Mouse (Mus musculus) G1E (cell line): ENCODE results near the gene Kctd12. TPM values are rescaled to one million over a fixed set of nuclear protein-coding genes. Genes with fewer than 3 reads are reported as not detected.

Experiments
- ATAC-seq: 2 replicates; pipeline ENCODE4 v1.8.0; 2016; ENCODE audit warnings: mild to moderate bottlenecking; ENCODE audit not compliant: insufficient number of reproducible peaks, poor library complexity, low FRiP score, severe bottlenecking; ENCODE audit errors: extremely low read depth
- DNase-seq: peaks from one replicate; pipeline ENCODE4 v3.0.0; 2012; ENCODE audit warnings: low spot score
- H3K27me3 ChIP-seq: 2 replicates; pipeline ENCODE4 v1.6.1; 2012; ENCODE audit warnings: mild to moderate bottlenecking, low read length, inconsistent platforms; ENCODE audit not compliant: insufficient read depth
- H3K36me3 ChIP-seq: replicated peaks from 2 replicates; pipeline ENCODE3; 2012; ENCODE audit warnings: mild to moderate bottlenecking, inconsistent platforms
- H3K4me1 ChIP-seq: 2 replicates; pipeline ENCODE4 v1.6.1; 2012; ENCODE audit warnings: low read depth, low read length, inconsistent platforms, mixed read lengths; ENCODE audit not compliant: insufficient read depth
- H3K4me3 ChIP-seq: 2 replicates; pipeline ENCODE4 v1.5.1; 2012; ENCODE audit warnings: low read depth, mild to moderate bottlenecking, inconsistent platforms, low read length, moderate library complexity, mixed read lengths
- H3K9me3 ChIP-seq: replicated peaks from 2 replicates; pipeline ENCODE4 v1.6.1; 2012; ENCODE audit warnings: inconsistent platforms
- CTCF ChIP-seq: IDR thresholded peaks from 2 replicates; pipeline ENCODE4 v1.5.1; 2012; ENCODE audit warnings: low read depth, low read length, inconsistent platforms, mixed read lengths
- GATA1 ChIP-seq: IDR thresholded peaks from 2 replicates; pipeline ENCODE4 v1.6.1; 2012; ENCODE audit warnings: borderline replicate concordance, low read length, inconsistent platforms, mixed read lengths
- GATA2 ChIP-seq: IDR thresholded peaks from 2 replicates; pipeline ENCODE4 v1.6.1; 2012; ENCODE audit warnings: low read depth, low read length, inconsistent platforms, borderline replicate concordance
- POLR2AphosphoS5 ChIP-seq: IDR thresholded peaks from 2 replicates; pipeline ENCODE4 v1.6.1; 2012; ENCODE audit warnings: low read depth, low read length, inconsistent platforms; ENCODE audit not compliant: insufficient replicate concordance
- TAL1 ChIP-seq: conservative IDR thresholded peaks from 2 replicates; pipeline ENCODE4 v1.6.1; 2012; ENCODE audit warnings: low read depth, low read length, inconsistent platforms, mixed read lengths
- polyA plus RNA-seq: library from polyadenylated mRNA; stranded (reverse); fragments of >175 nt; gene quantifications from 2 replicates; pipeline ENCODE4 v1.2.3, GENCODE M21; 2012
- total RNA-seq, 2 experiments: library from RNA; stranded (forward) in 1 of 2; stranded (reverse) in 1 of 2; fragments of 200-1000 nt in 1 of 2; fragments of >200 nt in 1 of 2; fragmentation: Nextera tagmentation in 1 of 2; gene quantifications; 2 replicates each; pipeline ENCODE4 v1.2.3; 2014 to 2017

The Kctd12 gene
- total and polyA plus RNA-seq, 3 experiments: 0.01 to 2.0 (median 0.05) TPM

- TF ChIP-seq GATA1 (no peak), TAL1 (no peak), GATA2 (no peak), CTCF (no peak), POLR2AphosphoS5 (no peak)
- H3K9me3 ChIP-seq: peaks cover 35% of the 10 kb centered on the region
- H3K27me3 ChIP-seq: no peaks in the 10 kb centered on the region
- no peaks in the 10 kb centered on the region for H3K4me1 ChIP-seq
- peak overlapping the region; percentile 24; the same call in 1 of the 2 replicates for H3K4me3 ChIP-seq
- ATAC-seq: no peak
- no peak for DNase-seq
- no peaks in the 10 kb centered on the region for H3K36me3 ChIP-seq
These were observed 316 bp downstream of the Kctd12 start for GRCm38 (mm10) chr14:102982016-102982626.

GRCm38 (mm10) chr14:102981441-102982015 lies 909 bp downstream of the Kctd12 start:
- no peak for DNase-seq
- no peak for TF ChIP-seq POLR2AphosphoS5
- no peak for TF ChIP-seq GATA1
- no peak for TF ChIP-seq CTCF
- TF ChIP-seq TAL1: no peak
- no peak for TF ChIP-seq GATA2
- no peak for ATAC-seq
- Histone ChIP-seq H3K36me3 (no peaks in the 10 kb centered on the region), H3K9me3 (peaks cover 35% of the 10 kb centered on the region), H3K27me3 (no peaks in the 10 kb centered on the region), H3K4me3 (peak overlapping the region; percentile 24; the same call in 1 of the 2 replicates), H3K4me1 (no peaks in the 10 kb centered on the region)

- TF ChIP-seq POLR2AphosphoS5 (no peak), GATA1 (no peak), GATA2 (no peak), CTCF (no peak)
- ATAC-seq: no peak
- Histone ChIP-seq H3K27me3 (no peaks in the 10 kb centered on the region), H3K36me3 (no peaks in the 10 kb centered on the region), H3K9me3 (peaks cover 35% of the 10 kb centered on the region), H3K4me3 (no peak overlapping the region), H3K4me1 (no peaks in the 10 kb centered on the region)
- no peak for DNase-seq
These were observed 1.5 kb downstream of the Kctd12 start for GRCm38 (mm10) chr14:102980986-102981385.

- Histone ChIP-seq H3K9me3 (peaks cover 35% of the 10 kb centered on the region), H3K4me1 (no peaks in the 10 kb centered on the region), H3K4me3 (no peak overlapping the region), H3K27me3 (no peaks in the 10 kb centered on the region), H3K36me3 (no peaks in the 10 kb centered on the region)
- TF ChIP-seq CTCF (no peak), GATA2 (no peak)
- DNase-seq: no peak
- ATAC-seq: no peak
These were observed 2.0 kb downstream of the Kctd12 start for GRCm38 (mm10) chr14:102980481-102980880.

GRCm38 (mm10) chr14:102979831-102980230 lies 2.6 kb downstream of the Kctd12 start:
- Histone ChIP-seq H3K36me3 (no peaks in the 10 kb centered on the region), H3K27me3 (no peaks in the 10 kb centered on the region), H3K9me3 (peaks cover 35% of the 10 kb centered on the region), H3K4me3 (no peak overlapping the region), H3K4me1 (no peaks in the 10 kb centered on the region)
- ATAC-seq (no peak), DNase-seq (no peak)
- TF ChIP-seq CTCF (no peak), POLR2AphosphoS5 (no peak), TAL1 (no peak), GATA1 (no peak), GATA2 (no peak)

GRCm38 (mm10) chr14:102975865-102976264 lies 6.6 kb downstream of the Kctd12 start:
- Histone ChIP-seq H3K36me3 (no peaks in the 10 kb centered on the region), H3K9me3 (peaks cover 7% of the 10 kb centered on the region), H3K4me1 (no peaks in the 10 kb centered on the region), H3K27me3 (no peaks in the 10 kb centered on the region), H3K4me3 (no peak overlapping the region)
- TF ChIP-seq POLR2AphosphoS5: no peak
- no peak for TF ChIP-seq CTCF
- ATAC-seq (no peak), DNase-seq (no peak)

- TF ChIP-seq POLR2AphosphoS5 (no peak), GATA1 (no peak), GATA2 (no peak), CTCF (no peak), TAL1 (no peak)
- peaks cover 11% of the 10 kb centered on the region for H3K9me3 ChIP-seq
- no peak overlapping the region for H3K4me3 ChIP-seq
- H3K4me1 ChIP-seq: no peaks in the 10 kb centered on the region
- ATAC-seq (no peak), DNase-seq (no peak)
- H3K36me3 ChIP-seq: no peaks in the 10 kb centered on the region
- no peaks in the 10 kb centered on the region for H3K27me3 ChIP-seq
These were observed 13.6 kb downstream of the Kctd12 start for GRCm38 (mm10) chr14:102968824-102969223.
